Mouse (Mus musculus): Measurements from ENCODE around the gene Tbc1d30.

Tbc1d30 gene

GRCm38 (mm10) chr10:121314186-121314585 is 36.9 kb downstream of the Tbc1d30 start:
- DNase-seq (ENCODE audit: low read depth, low spot score): peak; percentile 27

GRCm38 (mm10) chr10:121313049-121313448 is 38.0 kb downstream of the Tbc1d30 start:
- no peak for DNase-seq (ENCODE audit: low read depth, low spot score)

GRCm38 (mm10) chr10:121310511-121311221 is 40.4 kb downstream of the Tbc1d30 start:
- peak; percentile 78 for DNase-seq (ENCODE audit: low read depth, low spot score)

- DNase-seq (ENCODE audit: low read depth, low spot score): no peak
Measured at GRCm38 (mm10) chr10:121309801-121310510, 41.1 kb downstream of the Tbc1d30 start.

GRCm38 (mm10) chr10:121309123-121309655 is 41.9 kb downstream of the Tbc1d30 start:
- DNase-seq (ENCODE audit: low read depth, low spot score): peak; percentile 34

GRCm38 (mm10) chr10:121305441-121305840 is 45.6 kb downstream of the Tbc1d30 start:
- DNase-seq (ENCODE audit: low read depth, low spot score): peak; percentile 28

GRCm38 (mm10) chr10:121303559-121303958 is 47.5 kb downstream of the Tbc1d30 start:
- no peak for DNase-seq (ENCODE audit: low read depth, low spot score)

GRCm38 (mm10) chr10:121301868-121302267 is 49.2 kb downstream of the Tbc1d30 start:
- no peak for DNase-seq (ENCODE audit: low read depth, low spot score)

GRCm38 (mm10) chr10:121300659-121301058 is 50.4 kb downstream of the Tbc1d30 start:
- peak; percentile 53 for DNase-seq (ENCODE audit: low read depth, low spot score)

- DNase-seq (ENCODE audit: low read depth, low spot score): peak; percentile 75
Measured at GRCm38 (mm10) chr10:121297054-121297701, 53.9 kb downstream of the Tbc1d30 start.

GRCm38 (mm10) chr10:121294471-121294870 is 56.6 kb downstream of the Tbc1d30 start:
- DNase-seq (ENCODE audit: low read depth, low spot score): no peak

- DNase-seq (ENCODE audit: low read depth, low spot score): peak; percentile 66
Measured at GRCm38 (mm10) chr10:121293829-121294228, 57.2 kb downstream of the Tbc1d30 start.

- DNase-seq (ENCODE audit: low read depth, low spot score): no peak
Measured at GRCm38 (mm10) chr10:121291272-121291917, 59.7 kb downstream of the Tbc1d30 start.

- DNase-seq (ENCODE audit: low read depth, low spot score): no peak
Measured at GRCm38 (mm10) chr10:121290682-121291078, 60.4 kb downstream of the Tbc1d30 start.

- DNase-seq (ENCODE audit: low read depth, low spot score): peak; percentile 49
Measured at GRCm38 (mm10) chr10:121289970-121290681, 61.0 kb downstream of the Tbc1d30 start.

GRCm38 (mm10) chr10:121282926-121283325 is 68.2 kb downstream of the Tbc1d30 start:
- DNase-seq (ENCODE audit: low read depth, low spot score): no peak

GRCm38 (mm10) chr10:121282436-121282835 is 68.6 kb downstream of the Tbc1d30 start:
- peak; percentile 69 for DNase-seq (ENCODE audit: low read depth, low spot score)

GRCm38 (mm10) chr10:121280943-121281342 is 70.1 kb downstream of the Tbc1d30 start:
- DNase-seq (ENCODE audit: low read depth, low spot score): no peak

GRCm38 (mm10) chr10:121277022-121277471 is 74.0 kb downstream of the Tbc1d30 start:
- no peak for DNase-seq (ENCODE audit: low read depth, low spot score)

- DNase-seq (ENCODE audit: low read depth, low spot score): no peak
Measured at GRCm38 (mm10) chr10:121274964-121275363, 76.1 kb downstream of the Tbc1d30 start.

- no peak for DNase-seq (ENCODE audit: low read depth, low spot score)
Measured at GRCm38 (mm10) chr10:121271002-121271401, 80.1 kb downstream of the Tbc1d30 start.
